Mouse (Mus musculus) MEL (cell line): Measurements from ENCODE around the gene Cmbl. TPM values are rescaled to one million over a fixed set of nuclear protein-coding genes. Genes with fewer than 3 reads are reported as not detected.

ENCODE experiments used
- DNase-seq: peaks from one replicate; pipeline ENCODE4 v3.0.0; 2011; ENCODE audit warnings: low read depth, low spot score
- H3K27ac ChIP-seq: 2 replicates; pipeline ENCODE4 v1.5.1; 2012; ENCODE audit warnings: low read depth, mild to moderate bottlenecking, control low read depth, low read length, moderate library complexity; ENCODE audit not compliant: control insufficient read depth
- H3K27me3 ChIP-seq, 2 experiments: fragments of 150-350 bp in 1 of 2; sonication (generic) in 1 of 2; 2 replicates each; pipeline ENCODE4 v1.6.1; 2012; ENCODE audit warnings: low read length in 2 of 2, mild to moderate bottlenecking in 2 of 2, improper control_type of control experiment in 1 of 2, moderate library complexity in 1 of 2; ENCODE audit not compliant: insufficient read depth in 2 of 2, control insufficient read depth in 1 of 2
- H3K36me3 ChIP-seq, 2 experiments: 2 replicates each; pipeline ENCODE4 v1.6.1; 2012 to 2014; ENCODE audit warnings: low read length in 2 of 2, improper control_type of control experiment in 1 of 2, inconsistent platforms in 1 of 2, mild to moderate bottlenecking in 1 of 2; ENCODE audit not compliant: insufficient read depth in 2 of 2, control insufficient read depth in 1 of 2
- H3K4me1 ChIP-seq, 2 experiments: fragments of 150-350 bp in 1 of 2; sonication (generic) in 1 of 2; 2 replicates each; pipeline ENCODE4 v1.6.1; 2012; ENCODE audit warnings: low read length in 2 of 2, improper control_type of control experiment in 1 of 2, mild to moderate bottlenecking in 1 of 2; ENCODE audit not compliant: insufficient read depth in 2 of 2, control insufficient read depth in 1 of 2
- H3K4me3 ChIP-seq, 2 experiments: fragments of 150-350 bp in 1 of 2; sonication (generic) in 1 of 2; 2 replicates each; pipeline ENCODE4 v1.5.1; 2012; ENCODE audit warnings: low read depth in 2 of 2, low read length in 2 of 2, mild to moderate bottlenecking in 2 of 2, moderate library complexity in 2 of 2, control low read depth in 1 of 2, improper control_type of control experiment in 1 of 2; ENCODE audit not compliant: control insufficient read depth in 1 of 2, insufficient read depth in 1 of 2
- H3K79me2 ChIP-seq: 2 replicates; pipeline ENCODE4 v1.6.1; 2012; ENCODE audit warnings: mild to moderate bottlenecking, low read length, moderate library complexity; ENCODE audit not compliant: control insufficient read depth, poor library complexity, insufficient read depth
- H3K9ac ChIP-seq: 2 replicates; pipeline ENCODE4 v1.6.1; 2012; ENCODE audit warnings: low read depth, mild to moderate bottlenecking, control low read depth, low read length, moderate library complexity; ENCODE audit not compliant: control insufficient read depth, poor library complexity, severe bottlenecking
- H3K9me3 ChIP-seq: fragments of 150-350 bp; sonication (generic); replicated peaks from 2 replicates; pipeline ENCODE4 v1.6.1; 2012; ENCODE audit warnings: mild to moderate bottlenecking, low read length, improper control_type of control experiment, moderate library complexity; ENCODE audit not compliant: insufficient read depth
- BHLHE40 ChIP-seq: IDR thresholded peaks from 2 replicates; pipeline ENCODE4 v1.6.1; 2012; ENCODE audit warnings: low read depth, mild to moderate bottlenecking, inconsistent platforms, low read length, improper control_type of control experiment, borderline replicate concordance
- ELF1 ChIP-seq: IDR thresholded peaks from 2 replicates; pipeline ENCODE4 v1.6.1; 2014; ENCODE audit warnings: low read depth, mild to moderate bottlenecking, inconsistent platforms, low read length, improper control_type of control experiment, moderate library complexity
- EP300 ChIP-seq, 2 experiments: IDR thresholded peaks; 2 replicates each; pipeline ENCODE4 v1.6.1; 2011; ENCODE audit warnings: improper control_type of control experiment in 2 of 2, low read length in 2 of 2, low read depth in 1 of 2, mild to moderate bottlenecking in 1 of 2
- ETS1 ChIP-seq: IDR thresholded peaks from 2 replicates; pipeline ENCODE4 v1.6.1; 2012; ENCODE audit warnings: low read depth, mild to moderate bottlenecking, inconsistent platforms, low read length, improper control_type of control experiment, moderate library complexity
- GABPA ChIP-seq: IDR thresholded peaks from 2 replicates; pipeline ENCODE4 v1.6.1; 2012; ENCODE audit warnings: low read depth, mild to moderate bottlenecking, inconsistent platforms, low read length, improper control_type of control experiment, moderate library complexity
- GATA1 ChIP-seq: IDR thresholded peaks from 2 replicates; pipeline ENCODE4 v1.6.1; 2011; ENCODE audit warnings: low read depth, low read length, improper control_type of control experiment
- JUND ChIP-seq: IDR thresholded peaks from 2 replicates; pipeline ENCODE4 v1.6.1; 2011; ENCODE audit warnings: low read depth, mild to moderate bottlenecking, improper control_type of control experiment, low read length
- MAFK ChIP-seq: IDR thresholded peaks from 2 replicates; pipeline ENCODE4 v1.6.1; 2011; ENCODE audit warnings: low read depth, mild to moderate bottlenecking, low read length, improper control_type of control experiment, borderline replicate concordance
- MYB ChIP-seq: IDR thresholded peaks from 2 replicates; pipeline ENCODE4 v1.6.1; 2011; ENCODE audit warnings: mild to moderate bottlenecking, low read depth, low read length, improper control_type of control experiment
- NRF1 ChIP-seq: IDR thresholded peaks from 2 replicates; pipeline ENCODE4 v1.6.1; 2014; ENCODE audit warnings: low read depth, mild to moderate bottlenecking, inconsistent platforms, low read length, improper control_type of control experiment, moderate library complexity; ENCODE audit not compliant: poor library complexity, insufficient read depth, severe bottlenecking
- POLR2A ChIP-seq, 2 experiments: IDR thresholded peaks; 2 replicates each; pipeline ENCODE4 v1.6.1; 2011 to 2012; ENCODE audit warnings: low read length in 2 of 2, mild to moderate bottlenecking in 2 of 2, control low read depth in 1 of 2, improper control_type of control experiment in 1 of 2, low read depth in 1 of 2, moderate library complexity in 1 of 2; ENCODE audit not compliant: control insufficient read depth in 1 of 2, insufficient read depth in 1 of 2, poor library complexity in 1 of 2
- TAL1 ChIP-seq: IDR thresholded peaks from 2 replicates; pipeline ENCODE4 v1.6.1; 2012; ENCODE audit warnings: mild to moderate bottlenecking, inconsistent platforms, low read length, moderate library complexity, mixed read lengths
- TCF12 ChIP-seq: IDR thresholded peaks from 2 replicates; pipeline ENCODE4 v1.6.1; 2014; ENCODE audit warnings: low read depth, mild to moderate bottlenecking, inconsistent platforms, low read length, improper control_type of control experiment, moderate library complexity
- polyA plus RNA-seq, 2 experiments: library from polyadenylated mRNA; stranded (reverse) in 1 of 2; unstranded in 1 of 2; fragments of >175 nt in 1 of 2; fragments of >200 nt in 1 of 2; gene quantifications; 2 replicates each; pipeline versions ENCODE4 v1.2.1 to v1.2.4; 2012; ENCODE audit warnings: low replicate concordance in 2 of 2, low read depth in 1 of 2; ENCODE audit not compliant: insufficient read length in 2 of 2, insufficient read depth in 1 of 2, missing spikeins in 1 of 2
- total RNA-seq: library from RNA; depleted of rRNA; stranded (reverse); fragments of 300-350 nt; gene quantifications from 2 replicates; pipeline ENCODE4 v1.2.3, GENCODE M21; 2012

Gene Cmbl
- total and polyA plus RNA-seq, 3 experiments, result 0.22 to 0.31 TPM; not detected in 1

- peaks cover 73% of the 10 kb centered on the region for H3K79me2 ChIP-seq
- peak; percentile 50 for DNase-seq
- H3K27ac ChIP-seq, result no peak overlapping the region
- no peaks in the 10 kb centered on the region for H3K9me3 ChIP-seq
- H3K36me3 ChIP-seq, result peaks cover 0 to 71% of the 10 kb centered on the region in 2 experiments; a peak in 3 of 4 replicates
- H3K27me3 ChIP-seq, result no peaks in the 10 kb centered on the region
- peaks cover 24 to 31% of the 10 kb centered on the region in 2 experiments for H3K4me1 ChIP-seq
- H3K4me3 ChIP-seq, result no peak overlapping the region
- H3K9ac ChIP-seq, result no peak overlapping the region
- TF ChIP-seq EP300 (IDR thresholded peaks at IDR 0.05; ENCODE audit: low read depth in 1 of 2, low read length in 2 of 2) (peak; percentile 73 to 89), ETS1 (peak; percentile 54; the same call in 1 of the 2 replicates), POLR2A (IDR thresholded peaks at IDR 0.05; ENCODE audit: control insufficient read depth in 1 of 2, insufficient read depth in 1 of 2, low read depth in 1 of 2, low read length in 2 of 2, poor library complexity in 1 of 2) (no peak), BHLHE40 (no peak), MAFK (no peak), GATA1 (peak; percentile 82), GABPA (no peak), TAL1 (peak; percentile 58), TCF12 (peak; percentile 69), MYB (no peak)
Observed at GRCm38 (mm10) chr15:31518371-31518770, 46.8 kb upstream of the Cmbl start.

GRCm38 (mm10) chr15:31519000-31519399 lies 46.2 kb upstream of the Cmbl start:
- H3K27me3 ChIP-seq, result no peaks in the 10 kb centered on the region
- no peak for TF ChIP-seq ELF1
- H3K9ac ChIP-seq, result no peak overlapping the region
- H3K4me1 ChIP-seq, result peaks cover 24 to 31% of the 10 kb centered on the region in 2 experiments
- DNase-seq, result no peak
- H3K4me3 ChIP-seq, result no peak overlapping the region
- peaks cover 74% of the 10 kb centered on the region for H3K79me2 ChIP-seq
- peaks cover 0 to 71% of the 10 kb centered on the region in 2 experiments; a peak in 3 of 4 replicates for H3K36me3 ChIP-seq
- no peaks in the 10 kb centered on the region for H3K9me3 ChIP-seq
- no peak overlapping the region for H3K27ac ChIP-seq

- Histone ChIP-seq H3K9ac (no peak overlapping the region), H3K4me3 (no peak overlapping the region), H3K9me3 (no peaks in the 10 kb centered on the region)
- no peak for TF ChIP-seq ELF1
- TF ChIP-seq JUND, result no peak
- no peak for TF ChIP-seq NRF1
- TF ChIP-seq, all 39 proteins: peak for 0
- H3K27me3 ChIP-seq, result no peaks in the 10 kb centered on the region
- no peak for DNase-seq
- peaks cover 14 to 15% of the 10 kb centered on the region in 2 experiments for H3K4me1 ChIP-seq
- peaks cover 2 to 49% of the 10 kb centered on the region in 2 experiments for H3K36me3 ChIP-seq
- peaks cover 86% of the 10 kb centered on the region for H3K79me2 ChIP-seq
- H3K27ac ChIP-seq, result no peak overlapping the region
Observed at GRCm38 (mm10) chr15:31526463-31526862, 38.7 kb upstream of the Cmbl start.
